Comparison of ENCODE assay signal across 9 mouse cellular contexts in genomic region chr7:19301461-19302263, GRCm38 (mm10). TPM values are rescaled to one million over a fixed set of nuclear protein-coding genes. Genes with fewer than 3 reads are reported as not detected.
A peak's percentile ranks its signal among the peaks of the same experiment; 100 is the strongest.
DNase-seq lines count a peak whose midpoint lies in the region; ATAC-seq and TF ChIP-seq lines count a peak whose summit lies in the region.
"Had no signal": no experiment of that assay in that cellular context is flagged by ENCODE, and none has a peak within 500 bp of the region (broad histone marks: within the 10 kb centered on the region; RNA-seq: fewer than 3 reads in every experiment).

No protein-coding gene starts in this region.

- peak overlapping the region; percentile 94 for H3K27ac ChIP-seq in layer of hippocampus, adult 2 months
- H3K27ac ChIP-seq in embryonic facial prominence, embryonic 13.5 days, result no peak overlapping the region
- H3K27ac ChIP-seq in intestine, embryonic 16.5 days (ENCODE audit: low read length), result no peak overlapping the region
- H3K27ac ChIP-seq in neural tube, embryonic 14.5 days (ENCODE audit: low read depth, low read length), result no peak overlapping the region

- peak overlapping the region; percentile 37 for H3K9ac ChIP-seq in embryonic facial prominence, embryonic 13.5 days
- H3K9ac ChIP-seq in intestine, embryonic 16.5 days (ENCODE audit: low read depth, low read length), result peak overlapping the region; percentile 42
- H3K9ac ChIP-seq in neural tube, embryonic 14.5 days (replicated peaks; ENCODE audit: low read depth, low read length), result peak overlapping the region; percentile 17; the same call in 1 of the 2 replicates

- H3K4me3 ChIP-seq in layer of hippocampus, adult 2 months, result peak overlapping the region; percentile 67
- peak overlapping the region; percentile 38 for H3K4me3 ChIP-seq in embryonic facial prominence, embryonic 13.5 days
- H3K4me3 ChIP-seq in intestine, embryonic 16.5 days (ENCODE audit: low read length), result peak overlapping the region; percentile 48
- peak overlapping the region; percentile 37 for H3K4me3 ChIP-seq in neural tube, embryonic 14.5 days (ENCODE audit: low read depth, low read length)

- ATAC-seq in embryonic facial prominence, embryonic 13.5 days (ENCODE audit: insufficient number of reproducible peaks, insufficient read depth, low FRiP score, low TSS enrichment, low read depth), result no peak
- no peak for ATAC-seq in intestine, embryonic 16.5 days
- no peak for ATAC-seq in neural tube, embryonic 14.5 days (ENCODE audit: low read depth)
- ATAC-seq in megakaryocyte-erythroid progenitor cell, adult 5-6 weeks (replicated peaks; ENCODE audit: low FRiP score, low TSS enrichment, poor library complexity, severe bottlenecking), result no peak

- H3K4me2 ChIP-seq in embryonic facial prominence, embryonic 13.5 days, result peak overlapping the region; percentile 58
- peak overlapping the region; percentile 50 for H3K4me2 ChIP-seq in intestine, embryonic 16.5 days (ENCODE audit: low read depth, low read length)
- peak overlapping the region; percentile 50 for H3K4me2 ChIP-seq in neural tube, embryonic 14.5 days (ENCODE audit: low read depth, low read length)

- H3K4me1 ChIP-seq in embryonic facial prominence, embryonic 13.5 days, result peaks cover 27% of the 10 kb centered on the region
- H3K4me1 ChIP-seq in intestine, embryonic 16.5 days (ENCODE audit: control insufficient read depth, insufficient read depth, low read length), result peaks cover 19% of the 10 kb centered on the region
- H3K4me1 ChIP-seq in neural tube, embryonic 14.5 days (ENCODE audit: control insufficient read depth, insufficient read depth, low read length), result 0 out of 2 replicates have a peak, but pooled peaks cover 6% of the 10 kb centered on the region

- peaks cover 55% of the 10 kb centered on the region for H3K27me3 ChIP-seq in embryonic facial prominence, embryonic 13.5 days
- peaks cover 42% of the 10 kb centered on the region for H3K27me3 ChIP-seq in intestine, embryonic 16.5 days (replicated peaks; ENCODE audit: control insufficient read depth, insufficient read depth, low read length)
- H3K27me3 ChIP-seq in neural tube, embryonic 14.5 days (ENCODE audit: control insufficient read depth, insufficient read depth, low read length), result peaks cover 31% of the 10 kb centered on the region

- WGBS in embryonic facial prominence, embryonic 13.5 days, result 10% methylated on average over 16 of the region's 16 CpGs
- WGBS in intestine, embryonic 16.5 days, result 8% methylated on average over 16 of the region's 16 CpGs
- 12% methylated on average over 16 of the region's 16 CpGs for WGBS in neural tube, embryonic 14.5 days

- H3K36me3 ChIP-seq in embryonic facial prominence, embryonic 13.5 days, result no peaks in the 10 kb centered on the region
- H3K36me3 ChIP-seq in intestine, embryonic 16.5 days (ENCODE audit: control insufficient read depth, insufficient read depth, low read length), result no peaks in the 10 kb centered on the region
- no peaks in the 10 kb centered on the region for H3K36me3 ChIP-seq in neural tube, embryonic 14.5 days (ENCODE audit: control insufficient read depth, insufficient read depth, low read length)

- H3K9me3 ChIP-seq in embryonic facial prominence, embryonic 13.5 days, result no peaks in the 10 kb centered on the region
- H3K9me3 ChIP-seq in intestine, embryonic 16.5 days (ENCODE audit: control insufficient read depth, low read length), result no peaks in the 10 kb centered on the region
- no peaks in the 10 kb centered on the region for H3K9me3 ChIP-seq in neural tube, embryonic 14.5 days (ENCODE audit: control insufficient read depth, low read length)

- TF ChIP-seq CTCF in layer of hippocampus, adult 2 months (conservative IDR thresholded peaks at IDR 0.05), result no peak

- no peak for DNase-seq in layer of hippocampus, adult 2 months (ENCODE audit: low spot score in 2 of 2)
- no peak for DNase-seq in layer of hippocampus, adult 9-11 months
- no peak for DNase-seq in thymus, postnatal 25 days
- no peak for DNase-seq in gastrocnemius, adult 8-10 months (ENCODE audit: low spot score in 2 of 2)
- DNase-seq: gastrocnemius, postnatal 25 days had no signal

RNA-seq across cellular contexts. Expression of gene Fosb, which starts 8.2 kb away (rescaled TPM):
- 10 to 100 TPM; 12.8 to 14.1 TPM for total RNA-seq in layer of hippocampus, adult 2 months (2021)
- 0.06 and 0.23 TPM in 2 replicates for polyA plus RNA-seq in embryonic facial prominence, embryonic 13.5 days (2015; fragmentation: Nextera tagmentation; extraction: Ambion mirVana)
- polyA plus RNA-seq in intestine, embryonic 16.5 days (2015; fragmentation: Nextera tagmentation; extraction: Ambion mirVana), result 0.10 and 0.21 TPM in 2 replicates
- not detected in 2 replicates for polyA plus RNA-seq in neural tube, embryonic 14.5 days (2014; fragmentation: Nextera tagmentation; extraction: Ambion mirVana)
- total RNA-seq in gastrocnemius, adult 8-10 months (2022), result under 1 TPM; 0.16 to 0.86 (median 0.30) TPM
- 4.2 and 4.8 TPM in 2 replicates for total RNA-seq in megakaryocyte-erythroid progenitor cell, adult 5-6 weeks (2014; fragmentation: Nextera tagmentation)
- 52.4 and 77.0 TPM in 2 replicates for total RNA-seq in megakaryocyte-erythroid progenitor cell, adult 5-6 weeks (2017)

RNA-seq across cellular contexts. Expression of gene Rtn2, which starts 19.2 kb away (rescaled TPM):
- 10 to 100 TPM; 90.3 to 92.7 TPM for total RNA-seq in layer of hippocampus, adult 2 months (2021)
- 10.2 and 11.7 TPM in 2 replicates for polyA plus RNA-seq in embryonic facial prominence, embryonic 13.5 days (2015; fragmentation: Nextera tagmentation; extraction: Ambion mirVana)
- 10.3 and 11.8 TPM in 2 replicates for polyA plus RNA-seq in intestine, embryonic 16.5 days (2015; fragmentation: Nextera tagmentation; extraction: Ambion mirVana)
- 115 and 118 TPM in 2 replicates for polyA plus RNA-seq in neural tube, embryonic 14.5 days (2014; fragmentation: Nextera tagmentation; extraction: Ambion mirVana)
- 1,000 to 10,000 TPM; 1,093 to 1,223 (median 1,133) TPM for total RNA-seq in gastrocnemius, adult 8-10 months (2022)
- total RNA-seq in megakaryocyte-erythroid progenitor cell, adult 5-6 weeks (2014; fragmentation: Nextera tagmentation), result not detected in 2 replicates
- total RNA-seq in megakaryocyte-erythroid progenitor cell, adult 5-6 weeks (2017), result not detected in 2 replicates

RNA-seq across cellular contexts. Expression of gene Ppm1n, which starts 21.8 kb away (rescaled TPM):
- not detected for total RNA-seq in layer of hippocampus, adult 2 months (2021)
- polyA plus RNA-seq in embryonic facial prominence, embryonic 13.5 days (2015; fragmentation: Nextera tagmentation; extraction: Ambion mirVana), result not detected in 2 replicates
- 0.29 and 0.32 TPM in 2 replicates for polyA plus RNA-seq in intestine, embryonic 16.5 days (2015; fragmentation: Nextera tagmentation; extraction: Ambion mirVana)
- polyA plus RNA-seq in neural tube, embryonic 14.5 days (2014; fragmentation: Nextera tagmentation; extraction: Ambion mirVana), result 0.66 and 0.75 TPM in 2 replicates
- total RNA-seq in gastrocnemius, adult 8-10 months (2022), result under 1 TPM in 2 of 4 experiments, not detected in 2; 0.40 to 0.80 TPM
- not detected in 2 replicates for total RNA-seq in megakaryocyte-erythroid progenitor cell, adult 5-6 weeks (2014; fragmentation: Nextera tagmentation)
- not detected in 2 replicates for total RNA-seq in megakaryocyte-erythroid progenitor cell, adult 5-6 weeks (2017)
- total RNA-seq: gastrocnemius, postnatal 25 days had no signal

RNA-seq across cellular contexts. Expression of gene Vasp, which starts 30.0 kb away (rescaled TPM):
- total RNA-seq in layer of hippocampus, adult 2 months (2021), result 10 to 100 TPM; 15.7 to 17.1 TPM
- 57.3 and 64.0 TPM in 2 replicates for polyA plus RNA-seq in embryonic facial prominence, embryonic 13.5 days (2015; fragmentation: Nextera tagmentation; extraction: Ambion mirVana)
- polyA plus RNA-seq in intestine, embryonic 16.5 days (2015; fragmentation: Nextera tagmentation; extraction: Ambion mirVana), result 106 and 120 TPM in 2 replicates
- polyA plus RNA-seq in neural tube, embryonic 14.5 days (2014; fragmentation: Nextera tagmentation; extraction: Ambion mirVana), result 17.4 and 40.9 TPM in 2 replicates
- 10 to 100 TPM in 3 of 4 experiments, 1 to 10 TPM in 1; 7.1 to 19.7 (median 15.0) TPM for total RNA-seq in gastrocnemius, adult 8-10 months (2022)
- 19.3 and 34.8 TPM in 2 replicates for total RNA-seq in megakaryocyte-erythroid progenitor cell, adult 5-6 weeks (2014; fragmentation: Nextera tagmentation)
- total RNA-seq in megakaryocyte-erythroid progenitor cell, adult 5-6 weeks (2017), result 27.9 and 53.7 TPM in 2 replicates

RNA-seq across cellular contexts. Expression of gene Ercc1, which starts 42.9 kb away (rescaled TPM):
- total RNA-seq in layer of hippocampus, adult 2 months (2021), result 10 to 100 TPM; 51.7 to 51.9 TPM
- polyA plus RNA-seq in embryonic facial prominence, embryonic 13.5 days (2015; fragmentation: Nextera tagmentation; extraction: Ambion mirVana), result 93.2 and 106 TPM in 2 replicates
- 45.8 and 51.3 TPM in 2 replicates for polyA plus RNA-seq in intestine, embryonic 16.5 days (2015; fragmentation: Nextera tagmentation; extraction: Ambion mirVana)
- 90.4 and 98.9 TPM in 2 replicates for polyA plus RNA-seq in neural tube, embryonic 14.5 days (2014; fragmentation: Nextera tagmentation; extraction: Ambion mirVana)
- 10 to 100 TPM; 27.1 to 33.7 (median 28.7) TPM for total RNA-seq in gastrocnemius, adult 8-10 months (2022)
- total RNA-seq in megakaryocyte-erythroid progenitor cell, adult 5-6 weeks (2014; fragmentation: Nextera tagmentation), result 31.3 and 51.5 TPM in 2 replicates
- 19.8 and 23.8 TPM in 2 replicates for total RNA-seq in megakaryocyte-erythroid progenitor cell, adult 5-6 weeks (2017)

Comparison
In these comparisons a context has a peak if more than half of its experiments do, and no peak if none do; other contexts are left out.
1. RNA of gene Rtn2, which starts 19.2 kb away (total RNA-seq): 1,093 to 1,223 TPM in gastrocnemius, adult 8-10 months and 90.3 to 92.7 TPM in layer of hippocampus, adult 2 months; not detected in megakaryocyte-erythroid progenitor cell, adult 5-6 weeks; every median in the first group is over 10 times any median in the second.
2. Peak in every context shown above with its lines, with median percentiles within 50 percentile points of each other: H3K4me3 ChIP-seq, H3K4me2 ChIP-seq and H3K9ac ChIP-seq.